Comparison of ENCODE assay signal across 9 mouse cellular contexts in genomic region chr1:112416350-112417083, GRCm38 (mm10).
DNase-seq lines count a peak whose midpoint lies in the region; ATAC-seq and TF ChIP-seq lines count a peak whose summit lies in the region.
"Had no signal": no experiment of that assay in that cellular context is flagged by ENCODE, and none has a peak within 500 bp of the region (broad histone marks: within the 10 kb centered on the region; RNA-seq: fewer than 3 reads in every experiment).

No protein-coding gene starts in this region.

- H3K4me1 ChIP-seq in heart, embryonic 16.5 days (ENCODE audit: control insufficient read depth, insufficient read depth, low read length) = no peaks in the 10 kb centered on the region
- H3K4me1 ChIP-seq in heart, adult 2 months (ENCODE audit: control insufficient read depth, insufficient read depth, low read length) = no peaks in the 10 kb centered on the region
- H3K4me1 ChIP-seq in midbrain, postnatal 0 days (ENCODE audit: insufficient read depth, low read length) = no peaks in the 10 kb centered on the region

- no peak for TF ChIP-seq CTCF in heart, adult 2 months (IDR thresholded peaks at IDR 0.05)
- TF ChIP-seq CTCF in midbrain, postnatal 0 days (IDR thresholded peaks at IDR 0.05) = peak; percentile 51

- H3K4me3 ChIP-seq in heart, embryonic 16.5 days (ENCODE audit: low read length) = peak overlapping the region; percentile 35
- no peak overlapping the region for H3K4me3 ChIP-seq in heart, adult 2 months
- peak overlapping the region; percentile 64 for H3K4me3 ChIP-seq in midbrain, postnatal 0 days (ENCODE audit: low read depth, low read length)

- intact Hi-C loops in heart, adult 2 months (cut with DNase I) = no loop called here

- WGBS in heart, embryonic 16.5 days = 5% methylated on average over 37 of the region's 37 CpGs
- 6% methylated on average over 37 of the region's 37 CpGs for WGBS in heart, adult 2 months
- WGBS in midbrain, postnatal 0 days = 2% methylated on average over 37 of the region's 37 CpGs

- H3K36me3 ChIP-seq in heart, embryonic 16.5 days (ENCODE audit: control insufficient read depth, insufficient read depth) = no peaks in the 10 kb centered on the region
- H3K36me3 ChIP-seq in heart, adult 2 months (ENCODE audit: control insufficient read depth, insufficient read depth, low read length) = no peaks in the 10 kb centered on the region
- no peaks in the 10 kb centered on the region for H3K36me3 ChIP-seq in midbrain, postnatal 0 days (ENCODE audit: insufficient read depth, low read length)

- no peaks in the 10 kb centered on the region for H3K9me3 ChIP-seq in heart, embryonic 16.5 days (replicated peaks; ENCODE audit: control insufficient read depth, low read length)
- no peaks in the 10 kb centered on the region for H3K9me3 ChIP-seq in midbrain, postnatal 0 days (ENCODE audit: low read length)

- no peak overlapping the region for H3K9ac ChIP-seq in heart, embryonic 16.5 days (ENCODE audit: low read length)
- H3K9ac ChIP-seq in heart, adult 2 months (ENCODE audit: low read depth, low read length) = no peak overlapping the region
- H3K9ac ChIP-seq in midbrain, postnatal 0 days (replicated peaks; ENCODE audit: low read length, poor library complexity, severe bottlenecking) = peak overlapping the region; percentile 75

- H3K79me2 ChIP-seq in heart, adult 2 months (replicated peaks; ENCODE audit: control insufficient read depth, insufficient read depth, low read length) = no peaks in the 10 kb centered on the region

- DNase-seq in heart, adult 2 months = no peak
- DNase-seq in cerebellum, adult 9-11 months = peak; percentile 2
- peak; percentile 3 to 55 for DNase-seq in frontal cortex, adult 2 months (ENCODE audit: extremely low spot score in 1 of 2, low spot score in 1 of 2)
- DNase-seq in left cerebral cortex, adult 18-20 months (ENCODE audit: low spot score in 2 of 2) = peak; percentile 25 to 51
- DNase-seq in midbrain, postnatal 0 days (ENCODE audit: low spot score) = peak; percentile 76
- DNase-seq in adipocyte (ENCODE audit: low spot score) = no peak
- DNase-seq in lung, postnatal 14 days = no peak

- 0 out of 2 replicates have a peak, but pooled peaks cover 2% of the 10 kb centered on the region for H3K27me3 ChIP-seq in heart, embryonic 16.5 days (ENCODE audit: control insufficient read depth, insufficient read depth, low read length)
- H3K27me3 ChIP-seq in heart, adult 2 months (ENCODE audit: control insufficient read depth, insufficient read depth, low read length) = peaks cover 1% of the 10 kb centered on the region; the same call in 1 of the 2 replicates
- H3K27me3 ChIP-seq in midbrain, postnatal 0 days (ENCODE audit: insufficient read depth, low read length) = no peaks in the 10 kb centered on the region

- ATAC-seq in heart, embryonic 16.5 days (replicated peaks; ENCODE audit: extremely low read depth, insufficient read depth, low FRiP score) = no peak; the same call in 1 of the 2 replicates
- peak; percentile 95 for ATAC-seq in midbrain, postnatal 0 days (ENCODE audit: low FRiP score)
- ATAC-seq: Patski had no signal

- peak overlapping the region; percentile 61 for H3K4me2 ChIP-seq in heart, embryonic 16.5 days (ENCODE audit: low read depth, low read length)
- peak overlapping the region; percentile 71 for H3K4me2 ChIP-seq in midbrain, postnatal 0 days (ENCODE audit: low read depth, low read length, poor library complexity, severe bottlenecking)

- TF ChIP-seq POLR2A in heart, adult 2 months (IDR thresholded peaks at IDR 0.05; ENCODE audit: insufficient read depth, low read depth, low read length) = no peak

- no peak overlapping the region for H3K27ac ChIP-seq in heart, embryonic 16.5 days (ENCODE audit: low read length)
- H3K27ac ChIP-seq in heart, adult 2 months = no peak overlapping the region
- peak overlapping the region; percentile 77 for H3K27ac ChIP-seq in midbrain, postnatal 0 days (ENCODE audit: low read depth, low read length)

- TF ChIP-seq EP300 in heart, adult 2 months (IDR thresholded peaks at IDR 0.05; ENCODE audit: insufficient read depth, low read depth, low read length) = no peak

Comparison
In these comparisons a context has a peak if more than half of its experiments do, and no peak if none do; other contexts are left out.
1. DNase-seq: peak in cerebellum, adult 9-11 months (single experiment), frontal cortex, adult 2 months (2 of 2), left cerebral cortex, adult 18-20 months (2 of 2) and midbrain, postnatal 0 days (single experiment); none in heart, adult 2 months (0 of 2), adipocyte (single experiment) and lung, postnatal 14 days (single experiment).